Mouse (Mus musculus) spleen, adult 2 months (tissue): Measurements from ENCODE around the gene Negr1. TPM values are rescaled to one million over a fixed set of nuclear protein-coding genes. Genes with fewer than 3 reads are reported as not detected.

Source experiments
- DNase-seq, 2 experiments: peaks; one replicate each; pipeline versions ENCODE4 v3.0.0 to v3.0.0-alpha.2; 2012 to 2021; ENCODE audit warnings: low spot score in 2 of 2, low read depth in 1 of 2
- H3K27ac ChIP-seq: fragments of 200-500 bp; 2 replicates; pipeline ENCODE4 v1.5.1; 2012; ENCODE audit warnings: low read length, inconsistent platforms; ENCODE audit not compliant: insufficient read depth
- H3K27me3 ChIP-seq: fragments of 200-500 bp; 2 replicates; pipeline ENCODE4 v1.6.1; 2012; ENCODE audit warnings: mild to moderate bottlenecking, moderate library complexity, low read length, inconsistent platforms; ENCODE audit not compliant: control insufficient read depth, insufficient read depth
- H3K36me3 ChIP-seq: fragments of 200-500 bp; 2 replicates; pipeline ENCODE4 v1.6.1; 2012; ENCODE audit warnings: mild to moderate bottlenecking, low read length, inconsistent platforms; ENCODE audit not compliant: control insufficient read depth, insufficient read depth
- H3K4me1 ChIP-seq: fragments of 200-500 bp; 2 replicates; pipeline ENCODE4 v1.6.1; 2011; ENCODE audit warnings: inconsistent platforms; ENCODE audit not compliant: control insufficient read depth, insufficient read depth, insufficient read length
- H3K4me3 ChIP-seq: fragments of 200-500 bp; 2 replicates; pipeline ENCODE4 v1.5.1; 2011; ENCODE audit warnings: mild to moderate bottlenecking, inconsistent platforms; ENCODE audit not compliant: insufficient read depth, insufficient read length; ENCODE audit errors: extremely low read depth
- CTCF ChIP-seq: fragments of 200-500 bp; IDR thresholded peaks from 2 replicates; pipeline ENCODE4 v1.5.1; 2011; ENCODE audit warnings: mild to moderate bottlenecking, inconsistent platforms; ENCODE audit not compliant: insufficient read depth, insufficient read length, insufficient replicate concordance; ENCODE audit errors: extremely low read depth
- POLR2A ChIP-seq: fragments of 200-500 bp; IDR thresholded peaks from 2 replicates; pipeline ENCODE4 v1.6.1; 2011; ENCODE audit warnings: low read depth, low read length, inconsistent platforms
- WGBS: fragments of 180-500 bp; shearing (Covaris S2); methylation state at CpG from one replicate; pipeline ENCODE4 v1.1.7; 2018; 5-methylcytosine and 5-hydroxymethylcytosine counted together
- polyA plus RNA-seq: library from polyadenylated mRNA; depleted of rRNA; stranded (reverse); fragments of >200 nt; gene quantifications from 2 replicates; pipeline ENCODE4 v1.2.3, GENCODE M21; 2012

Negr1 gene
- polyA plus RNA-seq, 1 experiment: 0.05 TPM

GRCm38 (mm10) chr3:157240240-157240639, 678.6 kb downstream of the Negr1 start:
- Histone ChIP-seq H3K4me3 (no peak overlapping the region), H3K36me3 (no peaks in the 10 kb centered on the region), H3K4me1 (no peaks in the 10 kb centered on the region), H3K27ac (no peak overlapping the region), H3K27me3 (no peaks in the 10 kb centered on the region)
- WGBS: 89% methylated on average over 1 of the region's 1 CpGs
- no peak for DNase-seq
- TF ChIP-seq POLR2A (no peak), CTCF (no peak)

- WGBS: 22% methylated on average over 1 of the region's 1 CpGs
- Histone ChIP-seq H3K4me1 (no peaks in the 10 kb centered on the region), H3K36me3 (no peaks in the 10 kb centered on the region), H3K4me3 (no peak overlapping the region), H3K27me3 (no peaks in the 10 kb centered on the region), H3K27ac (no peak overlapping the region)
- no peak for DNase-seq
- TF ChIP-seq POLR2A (no peak), CTCF (no peak)
Measured at GRCm38 (mm10) chr3:157255446-157255845, 693.9 kb downstream of the Negr1 start.

- H3K27me3 ChIP-seq: no peaks in the 10 kb centered on the region
- H3K36me3 ChIP-seq: no peaks in the 10 kb centered on the region
- DNase-seq: no peak
- H3K4me1 ChIP-seq: no peaks in the 10 kb centered on the region
- H3K4me3 ChIP-seq: no peak overlapping the region
- no peak overlapping the region for H3K27ac ChIP-seq
- WGBS: 76% methylated on average over 3 of the region's 3 CpGs
- TF ChIP-seq CTCF (no peak), POLR2A (no peak)
Measured at GRCm38 (mm10) chr3:157255863-157256262, 694.3 kb downstream of the Negr1 start.

GRCm38 (mm10) chr3:157268742-157269141, 707.1 kb downstream of the Negr1 start:
- H3K27me3 ChIP-seq: no peaks in the 10 kb centered on the region
- DNase-seq: no peak
- WGBS: 76% methylated on average over 4 of the region's 4 CpGs
- H3K4me1 ChIP-seq: no peaks in the 10 kb centered on the region
- H3K27ac ChIP-seq: no peak overlapping the region
- no peak overlapping the region for H3K4me3 ChIP-seq
- no peaks in the 10 kb centered on the region for H3K36me3 ChIP-seq
- TF ChIP-seq POLR2A (no peak), CTCF (no peak)

GRCm38 (mm10) chr3:157272379-157272778, 710.8 kb downstream of the Negr1 start:
- Histone ChIP-seq H3K27me3 (no peaks in the 10 kb centered on the region), H3K36me3 (no peaks in the 10 kb centered on the region), H3K27ac (no peak overlapping the region), H3K4me1 (no peaks in the 10 kb centered on the region), H3K4me3 (no peak overlapping the region)
- no peak for TF ChIP-seq CTCF
- DNase-seq: no peak

GRCm38 (mm10) chr3:157274143-157274542, 712.5 kb downstream of the Negr1 start:
- WGBS: 82% methylated on average over 1 of the region's 1 CpGs

GRCm38 (mm10) chr3:157279717-157280116, 718.1 kb downstream of the Negr1 start:
- Histone ChIP-seq H3K4me3 (no peak overlapping the region), H3K27me3 (no peaks in the 10 kb centered on the region), H3K36me3 (no peaks in the 10 kb centered on the region), H3K4me1 (no peaks in the 10 kb centered on the region), H3K27ac (no peak overlapping the region)
- TF ChIP-seq CTCF (no peak), POLR2A (no peak)
- DNase-seq: no peak

More at GRCm38 (mm10) chr3:157274143-157274542, 712.5 kb downstream of the Negr1 start:
- no peak for DNase-seq
- H3K4me3 ChIP-seq: no peak overlapping the region
- no peaks in the 10 kb centered on the region for H3K36me3 ChIP-seq
- no peaks in the 10 kb centered on the region for H3K4me1 ChIP-seq
- H3K27me3 ChIP-seq: no peaks in the 10 kb centered on the region
- TF ChIP-seq POLR2A (no peak), CTCF (no peak)
- no peak overlapping the region for H3K27ac ChIP-seq
